Mouse (Mus musculus): Measurements from ENCODE around the gene Rasgef1b.

DNA sequence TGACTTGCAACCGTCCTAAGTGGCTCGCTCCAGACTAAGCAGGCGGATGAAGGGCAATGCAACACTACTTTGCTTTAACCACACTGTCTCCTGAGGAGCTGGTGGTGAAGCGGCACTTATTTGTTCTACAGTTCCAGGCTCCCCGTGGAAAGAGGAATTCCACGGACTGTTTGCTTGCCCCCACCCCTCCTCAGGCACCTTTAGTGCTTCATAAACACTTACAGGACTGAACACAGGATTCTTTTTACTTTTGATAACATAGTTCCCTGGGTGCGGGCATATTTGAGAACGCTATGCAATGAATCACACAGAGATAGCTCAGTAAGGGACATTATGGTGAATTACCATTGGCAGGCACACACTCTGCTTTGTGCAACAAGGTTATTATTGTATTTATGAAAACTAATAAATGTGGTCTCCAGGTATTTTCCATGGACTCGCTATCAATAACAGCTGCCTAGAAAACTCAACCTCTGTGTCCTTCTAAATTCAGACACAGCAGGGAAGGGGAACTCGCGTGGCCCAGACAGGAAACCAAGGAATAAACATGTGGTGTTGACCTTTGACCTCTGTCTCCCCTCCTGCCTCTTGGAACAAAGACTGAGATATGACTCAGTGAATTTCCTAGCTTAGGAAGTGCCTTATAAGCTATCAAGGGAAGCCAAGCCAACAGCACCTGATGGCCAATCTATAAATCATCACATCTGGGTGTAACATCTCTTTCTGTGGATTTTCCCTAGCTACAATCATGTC, 486.7 kb downstream of the Rasgef1b start:
- TF ChIP-seq POLR2A (IDR thresholded peaks at IDR 0.05; ENCODE audit: insufficient read length, low read depth) (no peak), TCF3 (IDR thresholded peaks at IDR 0.05; ENCODE audit: insufficient read length, low read depth) (no peak), TCF12 (IDR thresholded peaks at IDR 0.05; ENCODE audit: insufficient read depth, poor library complexity, severe bottlenecking) (no peak), E2F4 (IDR thresholded peaks at IDR 0.05; ENCODE audit: insufficient read depth) (no peak), USF1 (IDR thresholded peaks at IDR 0.05; ENCODE audit: low read depth) (no peak), CEBPB (IDR thresholded peaks at IDR 0.05; ENCODE audit: insufficient read depth, poor library complexity, severe bottlenecking) (no peak), POLR2AphosphoS2 (IDR thresholded peaks at IDR 0.05; ENCODE audit: insufficient read length, low read depth) (no peak), MAX (IDR thresholded peaks at IDR 0.05; ENCODE audit: low read depth) (no peak), REST (IDR thresholded peaks at IDR 0.05; ENCODE audit: insufficient read depth, insufficient read length) (no peak), MYOG (IDR thresholded peaks at IDR 0.05; ENCODE audit: control insufficient read depth in 1 of 3, insufficient read depth in 1 of 3, insufficient read length in 2 of 3, low read depth in 2 of 3) (no peak), SRF (IDR thresholded peaks at IDR 0.05; ENCODE audit: control insufficient read depth, insufficient read length, low read depth) (no peak), MYOD1 (IDR thresholded peaks at IDR 0.05; ENCODE audit: control insufficient read depth in 1 of 3, insufficient read length in 2 of 3, low read depth in 2 of 3) (no peak)
